Mouse (Mus musculus) megakaryocyte, embryonic 14.5 days (primary cell): ENCODE data around the gene 4930562C15Rik. TPM values are rescaled to one million over a fixed set of nuclear protein-coding genes. Genes with fewer than 3 reads are reported as not detected.

Experiments used
- H3K27me3 ChIP-seq: replicated peaks from 2 replicates; pipeline ENCODE3; 2012; ENCODE audit warnings: inconsistent platforms
- H3K36me3 ChIP-seq: replicated peaks from 2 replicates; pipeline ENCODE3; 2012; ENCODE audit warnings: low read length, inconsistent platforms, mixed read lengths
- H3K4me1 ChIP-seq: 2 replicates; pipeline ENCODE4 v1.6.1; 2012; ENCODE audit warnings: inconsistent platforms
- H3K4me3 ChIP-seq: replicated peaks from 2 replicates; pipeline ENCODE3; 2012; ENCODE audit warnings: moderate library complexity, mild to moderate bottlenecking, inconsistent platforms
- H3K9me3 ChIP-seq: 2 replicates; pipeline ENCODE4 v1.6.1; 2012; ENCODE audit warnings: inconsistent platforms
- FLI1 ChIP-seq: IDR thresholded peaks from 2 replicates; pipeline ENCODE4 v1.6.1; 2012; ENCODE audit warnings: low read length, inconsistent platforms, mixed read lengths
- GATA1 ChIP-seq: IDR thresholded peaks from 3 replicates; pipeline ENCODE4 v1.6.1; 2012; ENCODE audit warnings: mixed read lengths, low read length, inconsistent platforms, borderline replicate concordance
- polyA plus RNA-seq: library from polyadenylated mRNA; stranded (reverse); fragments of >175 nt; gene quantifications from 2 replicates; pipeline ENCODE4 v1.2.3, GENCODE M21; 2012; ENCODE audit warnings: low replicate concordance; ENCODE audit not compliant: insufficient read depth

Gene 4930562C15Rik
- polyA plus RNA-seq, 1 experiment: not detected

GRCm38 (mm10) chr16:4912907-4913782, 77.9 kb downstream of the 4930562C15Rik start:
- Histone ChIP-seq H3K9me3 (no peaks in the 10 kb centered on the region), H3K36me3 (peaks cover 94% of the 10 kb centered on the region), H3K4me3 (peak overlapping the region; percentile 80), H3K4me1 (peaks cover 62% of the 10 kb centered on the region), H3K27me3 (no peaks in the 10 kb centered on the region)
- TF ChIP-seq FLI1 (0 out of 2 replicates have a peak, but pooled peaks have one; percentile 13), GATA1 (no peak)

- no peaks in the 10 kb centered on the region for H3K9me3 ChIP-seq
- peak overlapping the region; percentile 80 for H3K4me3 ChIP-seq
- H3K27me3 ChIP-seq: no peaks in the 10 kb centered on the region
- peaks cover 94% of the 10 kb centered on the region for H3K36me3 ChIP-seq
- no peak for TF ChIP-seq FLI1
- no peak for TF ChIP-seq GATA1
- H3K4me1 ChIP-seq: peaks cover 67% of the 10 kb centered on the region
Observed at GRCm38 (mm10) chr16:4913783-4914735, 78.8 kb downstream of the 4930562C15Rik start.

DNA sequence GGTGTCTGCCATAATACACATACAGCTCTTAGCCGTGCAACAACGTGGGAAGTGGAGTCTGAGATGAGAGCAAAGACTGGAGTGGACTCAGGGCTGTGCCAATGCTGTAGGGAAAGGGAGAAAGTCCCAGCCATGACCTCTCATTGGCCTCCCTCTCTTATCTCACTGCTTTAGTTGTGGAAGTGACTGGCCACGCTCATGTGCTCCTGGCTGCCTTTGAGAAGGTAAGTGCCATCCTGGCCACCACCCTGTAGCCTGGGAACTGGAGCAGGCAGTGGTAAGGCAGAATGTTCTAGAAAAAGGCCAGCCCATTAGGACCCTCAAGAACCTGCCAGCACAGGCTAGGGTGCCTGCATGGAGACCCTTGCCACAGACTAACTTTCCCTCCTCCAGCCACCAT, 80.7 kb downstream of the 4930562C15Rik start:
- peaks cover 94% of the 10 kb centered on the region for H3K36me3 ChIP-seq
- TF ChIP-seq GATA1 (no peak), FLI1 (no peak)
- H3K4me1 ChIP-seq: peaks cover 81% of the 10 kb centered on the region
- no peaks in the 10 kb centered on the region for H3K9me3 ChIP-seq
- H3K4me3 ChIP-seq: peak overlapping the region; percentile 42
- H3K27me3 ChIP-seq: no peaks in the 10 kb centered on the region

DNA sequence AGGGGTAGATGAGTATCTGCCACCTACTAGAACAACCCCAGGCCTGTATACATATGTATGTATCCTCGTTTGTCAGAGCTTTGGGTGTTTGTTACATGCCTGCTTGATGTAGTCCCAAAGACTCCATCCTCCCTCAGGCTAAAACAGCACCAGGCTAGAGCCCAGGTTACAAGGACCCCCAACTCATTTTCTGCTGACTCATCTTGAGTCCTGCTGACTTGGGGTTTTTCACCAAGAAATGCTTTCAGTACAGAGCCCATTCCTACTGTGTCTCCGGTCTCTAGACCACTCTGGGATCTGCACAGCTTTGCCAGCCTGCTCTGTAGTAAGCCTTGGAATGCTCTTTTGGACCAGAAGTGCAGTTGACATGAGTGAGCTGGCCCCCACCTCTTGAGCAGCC, 81.4 kb downstream of the 4930562C15Rik start:
- H3K4me1 ChIP-seq: peaks cover 80% of the 10 kb centered on the region
- no peak overlapping the region for H3K4me3 ChIP-seq
- TF ChIP-seq FLI1: no peak
- no peak for TF ChIP-seq GATA1
- no peaks in the 10 kb centered on the region for H3K9me3 ChIP-seq
- peaks cover 92% of the 10 kb centered on the region for H3K36me3 ChIP-seq
- no peaks in the 10 kb centered on the region for H3K27me3 ChIP-seq

Other genes starting within 250 kb of the 4930562C15Rik start
- 0.62 and 2.0 TPM in 2 replicates for gene Glis2, start 240.7 kb upstream of the 4930562C15Rik start, polyA plus RNA-seq
- 137 and 230 TPM in 2 replicates for gene Pam16, start 210.4 kb upstream of the 4930562C15Rik start, polyA plus RNA-seq
- 0.58 TPM in 1 of 2 replicates, not detected in the other for gene Vasn, start 195.5 kb upstream of the 4930562C15Rik start, polyA plus RNA-seq
- 3.1 and 5.3 TPM in 2 replicates for gene Dnaja3, start 195.4 kb upstream of the 4930562C15Rik start, polyA plus RNA-seq
- gene Coro7, start 155.6 kb upstream of the 4930562C15Rik start, polyA plus RNA-seq: 62.1 and 104 TPM in 2 replicates
- gene Nmral1, start 116.1 kb upstream of the 4930562C15Rik start, polyA plus RNA-seq: 3.2 TPM in 1 of 2 replicates, not detected in the other
- 4.3 and 14.6 TPM in 2 replicates for gene Hmox2, start 109.1 kb upstream of the 4930562C15Rik start, polyA plus RNA-seq
- 9.0 and 22.4 TPM in 2 replicates for gene Cdip1, start 45.1 kb upstream of the 4930562C15Rik start, polyA plus RNA-seq
- gene Ubald1, start 44.9 kb downstream of the 4930562C15Rik start, polyA plus RNA-seq: 336 and 551 TPM in 2 replicates
- gene Mgrn1, start 50.8 kb downstream of the 4930562C15Rik start, polyA plus RNA-seq: 29.1 and 37.7 TPM in 2 replicates
- 13.9 and 30.1 TPM in 2 replicates for gene Nudt16l1, start 103.3 kb downstream of the 4930562C15Rik start, polyA plus RNA-seq
- 18.6 and 22.6 TPM in 2 replicates for gene Anks3, start 128.8 kb downstream of the 4930562C15Rik start, polyA plus RNA-seq
- not detected in 2 replicates for gene Sept12, start 162.4 kb downstream of the 4930562C15Rik start, polyA plus RNA-seq
- not detected in 2 replicates for gene Smim22, start 171.9 kb downstream of the 4930562C15Rik start, polyA plus RNA-seq
- 34.2 and 52.7 TPM in 2 replicates for gene Rogdi, start 178.1 kb downstream of the 4930562C15Rik start, polyA plus RNA-seq
- 4.3 and 10.9 TPM in 2 replicates for gene Glyr1, start 214.4 kb downstream of the 4930562C15Rik start, polyA plus RNA-seq
- 8.9 and 11.3 TPM in 2 replicates for gene Ubn1, start 214.6 kb downstream of the 4930562C15Rik start, polyA plus RNA-seq